Mouse (Mus musculus): ENCODE results near the gene Lrmda.

DNA sequence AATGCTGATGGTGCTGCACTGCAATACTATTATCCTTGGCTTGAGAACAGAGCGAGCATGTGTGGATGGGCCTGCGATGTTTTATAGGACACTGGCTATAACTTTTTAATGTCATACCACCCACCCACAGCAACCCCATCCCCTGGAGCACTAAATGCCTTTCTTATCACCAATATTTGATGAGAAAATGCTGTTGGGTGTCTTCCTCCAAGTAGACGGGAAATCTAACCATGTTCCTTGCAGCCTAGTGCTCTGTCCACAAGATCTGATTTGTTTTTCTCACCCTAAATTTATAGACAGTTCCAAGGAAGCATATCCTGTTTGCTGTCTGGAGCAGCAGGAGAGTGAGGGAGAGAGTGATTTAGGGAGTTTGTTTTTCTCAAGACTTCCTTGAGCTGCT lies 738.0 kb downstream of the Lrmda start:
- TF ChIP-seq E2F4 (IDR thresholded peaks at IDR 0.05; ENCODE audit: borderline replicate concordance, low read depth, low read length) (no peak), ETS1 (IDR thresholded peaks at IDR 0.05; ENCODE audit: low read depth, low read length) (no peak), POLR2A (IDR thresholded peaks at IDR 0.05; ENCODE audit: control insufficient read depth in 1 of 2, insufficient read depth in 1 of 2, low read depth in 1 of 2, low read length in 2 of 2, poor library complexity in 1 of 2) (no peak), NRF1 (IDR thresholded peaks at IDR 0.05; ENCODE audit: insufficient read depth, low read depth, low read length, poor library complexity, severe bottlenecking) (no peak), CTCF (IDR thresholded peaks at IDR 0.05 in 2 of 3, conservative IDR thresholded peaks at IDR 0.05 in 1 of 3; ENCODE audit: control insufficient read depth in 1 of 3, insufficient read depth in 1 of 3, low read depth in 2 of 3, low read length in 3 of 3, poor library complexity in 1 of 3, severe bottlenecking in 1 of 3) (no peak), HCFC1 (IDR thresholded peaks at IDR 0.05; ENCODE audit: low read depth, low read length) (no peak), USF2 (IDR thresholded peaks at IDR 0.05; ENCODE audit: borderline replicate concordance in 1 of 2, insufficient read depth in 1 of 2, low read depth in 1 of 2, low read length in 2 of 2) (no peak), RCOR1 (IDR thresholded peaks at IDR 0.05; ENCODE audit: low read depth, low read length) (no peak), ZKSCAN1 (IDR thresholded peaks at IDR 0.05; ENCODE audit: low read depth, low read length) (no peak), BHLHE40 (IDR thresholded peaks at IDR 0.05; ENCODE audit: borderline replicate concordance, low read depth, low read length) (no peak), SIN3A (IDR thresholded peaks at IDR 0.05; ENCODE audit: low read length) (no peak)
